17 mouse cellular contexts compared by ENCODE assay signal in genomic region chr3:51552197-51552596, GRCm38 (mm10). TPM values are rescaled to one million over a fixed set of nuclear protein-coding genes. Genes with fewer than 3 reads are reported as not detected.
DNase-seq lines count a peak whose midpoint lies in the region; ATAC-seq and TF ChIP-seq lines count a peak whose summit lies in the region.
"Had no signal": no experiment of that assay in that cellular context is flagged by ENCODE, and none has a peak within 500 bp of the region (broad histone marks: within the 10 kb centered on the region; RNA-seq: fewer than 3 reads in every experiment).

No protein-coding gene starts in this region.

- no peak overlapping the region for H3K4me2 ChIP-seq in forebrain, embryonic 13.5 days
- no peak overlapping the region for H3K4me2 ChIP-seq in heart, embryonic 16.5 days (ENCODE audit: low read depth, low read length)

- H3K4me1 ChIP-seq in forebrain, embryonic 13.5 days, result peaks cover 42% of the 10 kb centered on the region
- H3K4me1 ChIP-seq in forebrain, embryonic 10.5 days, result peaks cover 41% of the 10 kb centered on the region
- H3K4me1 ChIP-seq in heart, embryonic 16.5 days (ENCODE audit: control insufficient read depth, insufficient read depth, low read length), result peaks cover 36% of the 10 kb centered on the region
- peaks cover 33% of the 10 kb centered on the region for H3K4me1 ChIP-seq in thymus, adult 2 months (replicated peaks; ENCODE audit: control insufficient read depth, insufficient read depth, low read length)
- peaks cover 32% of the 10 kb centered on the region for H3K4me1 ChIP-seq in limb, embryonic 10.5 days

- ATAC-seq in forebrain, embryonic 13.5 days, result no peak
- ATAC-seq in heart, embryonic 16.5 days (replicated peaks; ENCODE audit: extremely low read depth, insufficient read depth, low FRiP score), result no peak
- ATAC-seq: forebrain, postnatal 0 days; hindbrain, postnatal 0 days; midbrain, embryonic 16.5 days; Patski had no signal

- TF ChIP-seq CTCF in thymus, adult 2 months (IDR thresholded peaks at IDR 0.05; ENCODE audit: borderline replicate concordance, control insufficient read depth, extremely low read depth, insufficient read depth, low read length, poor library complexity), result no peak

- intact Hi-C loops in heart, postnatal 25 days (cut with DNase I), result no loop called here

- TF ChIP-seq POLR2A in thymus, adult 2 months (IDR thresholded peaks at IDR 0.05; ENCODE audit: control insufficient read depth, extremely low read depth, insufficient read depth, low read length, poor library complexity), result no peak

- no peaks in the 10 kb centered on the region for H3K27me3 ChIP-seq in forebrain, embryonic 13.5 days
- no peaks in the 10 kb centered on the region for H3K27me3 ChIP-seq in forebrain, embryonic 10.5 days (ENCODE audit: poor library complexity, severe bottlenecking)
- H3K27me3 ChIP-seq in heart, embryonic 16.5 days (ENCODE audit: control insufficient read depth, insufficient read depth, low read length), result no peaks in the 10 kb centered on the region
- H3K27me3 ChIP-seq in thymus, adult 2 months (ENCODE audit: control insufficient read depth, insufficient read depth, low read length), result no peaks in the 10 kb centered on the region
- H3K27me3 ChIP-seq in limb, embryonic 10.5 days (ENCODE audit: low read depth, poor library complexity, severe bottlenecking), result no peaks in the 10 kb centered on the region
- H3K27me3 ChIP-seq: Patski had no signal

- H3K36me3 ChIP-seq in forebrain, embryonic 13.5 days (ENCODE audit: poor library complexity, severe bottlenecking), result peaks cover 26% of the 10 kb centered on the region
- H3K36me3 ChIP-seq in forebrain, embryonic 10.5 days (replicated peaks), result peaks cover 40% of the 10 kb centered on the region
- peaks cover 14% of the 10 kb centered on the region for H3K36me3 ChIP-seq in heart, embryonic 16.5 days (ENCODE audit: control insufficient read depth, insufficient read depth)
- H3K36me3 ChIP-seq in thymus, adult 2 months (ENCODE audit: control insufficient read depth, insufficient read depth, low read length), result peaks cover 33% of the 10 kb centered on the region
- peaks cover 21% of the 10 kb centered on the region for H3K36me3 ChIP-seq in limb, embryonic 10.5 days

- no peak overlapping the region for H3K4me3 ChIP-seq in forebrain, embryonic 13.5 days
- no peak overlapping the region for H3K4me3 ChIP-seq in forebrain, embryonic 10.5 days
- H3K4me3 ChIP-seq in heart, embryonic 16.5 days (ENCODE audit: low read length), result no peak overlapping the region
- no peak overlapping the region for H3K4me3 ChIP-seq in thymus, adult 2 months (ENCODE audit: control insufficient read depth, insufficient read depth, low read length)
- H3K4me3 ChIP-seq in limb, embryonic 10.5 days, result no peak overlapping the region
- H3K4me3 ChIP-seq: midbrain, embryonic 10.5 days had no signal

- no peak overlapping the region for H3K27ac ChIP-seq in forebrain, embryonic 13.5 days
- no peak overlapping the region for H3K27ac ChIP-seq in forebrain, embryonic 10.5 days
- H3K27ac ChIP-seq in heart, embryonic 16.5 days (ENCODE audit: low read length), result peak overlapping the region; percentile 79
- peak overlapping the region; percentile 79 for H3K27ac ChIP-seq in thymus, adult 2 months (ENCODE audit: control insufficient read depth, insufficient read depth, low read length)
- no peak overlapping the region for H3K27ac ChIP-seq in limb, embryonic 10.5 days
- H3K27ac ChIP-seq: liver, embryonic 14.5 days had no signal

- 0 out of 2 replicates have a peak overlapping the region, but pooled peaks have one; percentile 8 for H3K9ac ChIP-seq in forebrain, embryonic 13.5 days
- peak overlapping the region; percentile 71; the same call in 1 of the 2 replicates for H3K9ac ChIP-seq in heart, embryonic 16.5 days (ENCODE audit: low read length)
- H3K9ac ChIP-seq: forebrain, postnatal 0 days; liver, embryonic 14.5 days had no signal

- no peaks in the 10 kb centered on the region for H3K9me3 ChIP-seq in forebrain, embryonic 13.5 days (replicated peaks)
- H3K9me3 ChIP-seq in forebrain, embryonic 10.5 days, result no peaks in the 10 kb centered on the region
- no peaks in the 10 kb centered on the region for H3K9me3 ChIP-seq in heart, embryonic 16.5 days (replicated peaks; ENCODE audit: control insufficient read depth, low read length)
- no peaks in the 10 kb centered on the region for H3K9me3 ChIP-seq in limb, embryonic 10.5 days (replicated peaks)
- H3K9me3 ChIP-seq: G1E; heart, embryonic 10.5 days; midbrain, embryonic 10.5 days had no signal

- WGBS in forebrain, embryonic 13.5 days, result 81% methylated on average over 2 of the region's 2 CpGs
- WGBS in forebrain, embryonic 10.5 days, result 74% methylated on average over 2 of the region's 2 CpGs
- WGBS in heart, embryonic 16.5 days, result 66% methylated on average over 2 of the region's 2 CpGs
- 70% methylated on average over 2 of the region's 2 CpGs for WGBS in thymus, adult 2 months
- WGBS in limb, embryonic 10.5 days, result 83% methylated on average over 2 of the region's 2 CpGs

- no peak for DNase-seq in forebrain, embryonic 10.5 days (ENCODE audit: extremely low spot score, low spot score)
- DNase-seq in heart, postnatal 25 days (ENCODE audit: low spot score), result no peak
- DNase-seq in thymus, adult 2 months, result no peak
- no peak for DNase-seq in thymus, postnatal 10 days (ENCODE audit: low spot score in 2 of 2)
- DNase-seq in limb, embryonic 10.5 days (ENCODE audit: low spot score), result no peak
- DNase-seq: cerebellum, adult 8-10 months; forebrain, postnatal 0 days; right cerebral cortex, adult 18-20 months had no signal

RNA-seq across cellular contexts. Expression of gene Setd7, which starts 8.5 kb away (rescaled TPM):
- polyA plus RNA-seq in forebrain, embryonic 13.5 days (2015; fragmentation: Nextera tagmentation; extraction: Ambion mirVana), result 5.1 TPM in 2 replicates
- polyA plus RNA-seq in forebrain, embryonic 10.5 days (2016; fragmentation: Nextera tagmentation; extraction: Ambion mirVana), result 5.0 TPM in 2 replicates
- polyA plus RNA-seq in heart, embryonic 16.5 days (2015; fragmentation: Nextera tagmentation; extraction: Ambion mirVana), result 4.5 and 5.0 TPM in 2 replicates
- 10 to 100 TPM; 55.4 to 64.8 TPM for total RNA-seq in heart, postnatal 25 days (2021)
- polyA plus RNA-seq in thymus, adult 2 months (2012; rRNA removed), result 62.8 TPM in 2 replicates
- polyA plus RNA-seq in limb, embryonic 10.5 days (2016; fragmentation: Nextera tagmentation; extraction: Ambion mirVana), result 2.7 and 4.8 TPM in 2 replicates

Comparison
In these comparisons a context has a peak if more than half of its experiments do, and no peak if none do; other contexts are left out.
1. H3K27ac ChIP-seq: peak in heart, embryonic 16.5 days (single experiment) and thymus, adult 2 months (single experiment); none in forebrain, embryonic 13.5 days (single experiment), forebrain, embryonic 10.5 days (single experiment) and limb, embryonic 10.5 days (single experiment).
2. RNA of gene Setd7, which starts 8.5 kb away (polyA plus RNA-seq): 62.8 TPM in thymus, adult 2 months; 5.1 TPM in forebrain, embryonic 13.5 days, 4.5 to 5.0 TPM in heart, embryonic 16.5 days, 5.0 TPM in forebrain, embryonic 10.5 days and 2.7 to 4.8 TPM in limb, embryonic 10.5 days; every median in the first group is over 10 times any median in the second.